Mouse (Mus musculus) ES-CJ7 (cell line): ENCODE data around the gene Ndufb8.

Experiments used
- DNase-seq: peaks from one replicate; pipeline ENCODE4 v3.0.0; 2011; ENCODE audit warnings: low read depth, low spot score

The Ndufb8 gene

DNA sequence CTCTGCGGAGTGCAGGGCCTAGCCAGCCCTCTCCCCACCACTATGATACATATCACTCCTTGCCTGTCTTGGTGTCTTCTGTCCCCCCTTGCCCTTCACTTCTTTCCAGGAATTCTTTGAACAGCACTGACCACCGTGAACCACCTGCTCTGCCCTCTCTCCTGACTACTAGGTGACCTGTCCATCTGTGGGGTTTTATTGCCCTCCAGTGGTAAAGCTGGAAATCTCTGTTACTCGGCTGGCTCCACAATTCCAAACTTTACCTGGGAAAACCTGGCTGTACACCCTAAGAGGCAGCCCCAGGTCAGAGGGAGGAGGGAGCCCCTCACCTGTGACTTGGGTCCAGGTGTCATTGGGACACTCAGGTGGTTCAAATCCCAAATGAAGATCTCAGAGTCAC, 19.9 kb downstream of the Ndufb8 start:
- no peak for DNase-seq

DNA sequence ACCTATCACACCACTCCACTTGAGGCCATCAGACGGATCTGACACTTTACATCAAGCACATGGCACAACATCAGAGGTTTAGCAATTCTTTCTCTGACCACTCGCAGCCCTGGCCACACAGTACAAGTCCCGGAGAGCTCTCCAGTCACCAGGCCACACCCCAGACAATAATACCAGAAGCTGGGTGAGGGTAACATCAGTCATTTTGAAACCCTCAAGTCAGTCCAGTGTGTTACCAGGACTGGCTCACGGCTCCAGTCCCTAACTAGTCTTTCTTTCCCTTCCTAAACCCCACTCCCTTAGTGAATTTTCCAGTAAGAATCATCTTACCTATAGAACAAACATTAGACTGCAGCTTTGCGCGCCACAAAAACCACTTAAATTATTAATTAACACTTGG, 25.2 kb downstream of the Ndufb8 start:
- DNase-seq: no peak

DNA sequence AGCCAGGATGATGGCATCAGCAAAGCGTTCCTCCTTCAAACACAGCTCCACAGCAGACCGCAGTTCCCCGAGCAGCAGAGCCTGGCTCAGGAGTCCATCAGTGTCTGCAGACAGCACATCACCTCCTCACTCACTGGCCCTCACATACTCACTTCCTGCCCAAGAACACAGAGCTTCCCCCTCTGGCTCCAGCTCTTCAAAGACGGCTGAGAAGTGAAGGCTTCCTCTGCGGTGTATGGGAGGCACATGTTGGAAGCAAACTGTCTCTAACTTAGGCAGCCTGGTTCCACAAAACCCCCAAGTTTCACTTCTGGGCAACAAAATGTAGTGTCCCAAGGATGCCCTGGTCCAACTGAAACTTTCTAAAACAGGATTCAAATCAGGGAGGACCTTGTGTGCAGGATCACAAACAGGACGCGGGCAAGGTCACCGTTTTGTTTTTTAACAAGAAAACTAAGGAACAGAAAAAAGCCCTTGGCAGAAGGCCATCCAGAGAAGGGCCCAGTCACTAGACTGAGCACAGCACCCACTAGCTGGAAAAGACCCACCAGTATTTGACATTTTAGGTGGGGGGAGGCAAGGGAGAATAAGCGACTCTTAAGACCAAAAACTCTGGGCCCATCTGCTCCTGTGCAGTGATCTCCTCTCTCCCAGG, 29.6 kb downstream of the Ndufb8 start:
- no peak for DNase-seq

DNA sequence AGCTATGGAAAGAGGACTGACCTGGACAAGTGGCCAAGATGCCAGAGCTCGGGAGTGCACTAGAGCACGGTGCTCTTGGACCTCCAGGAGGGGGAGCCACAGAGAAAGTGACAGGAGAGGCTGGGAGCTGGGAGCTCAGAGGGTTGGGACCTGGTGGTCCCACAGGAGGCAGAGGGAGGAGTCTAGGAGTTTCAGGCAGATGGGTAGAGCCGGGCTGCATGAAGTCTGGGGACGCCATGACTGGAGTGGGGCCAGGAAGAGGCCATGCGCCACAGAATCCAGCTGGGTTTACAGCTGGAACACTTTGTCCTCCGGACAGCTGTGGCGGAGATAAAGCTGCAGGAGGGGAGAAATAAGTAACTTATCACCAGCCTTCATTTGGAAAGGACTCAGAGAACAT, 36.1 kb downstream of the Ndufb8 start:
- peak; percentile 82 for DNase-seq

DNA sequence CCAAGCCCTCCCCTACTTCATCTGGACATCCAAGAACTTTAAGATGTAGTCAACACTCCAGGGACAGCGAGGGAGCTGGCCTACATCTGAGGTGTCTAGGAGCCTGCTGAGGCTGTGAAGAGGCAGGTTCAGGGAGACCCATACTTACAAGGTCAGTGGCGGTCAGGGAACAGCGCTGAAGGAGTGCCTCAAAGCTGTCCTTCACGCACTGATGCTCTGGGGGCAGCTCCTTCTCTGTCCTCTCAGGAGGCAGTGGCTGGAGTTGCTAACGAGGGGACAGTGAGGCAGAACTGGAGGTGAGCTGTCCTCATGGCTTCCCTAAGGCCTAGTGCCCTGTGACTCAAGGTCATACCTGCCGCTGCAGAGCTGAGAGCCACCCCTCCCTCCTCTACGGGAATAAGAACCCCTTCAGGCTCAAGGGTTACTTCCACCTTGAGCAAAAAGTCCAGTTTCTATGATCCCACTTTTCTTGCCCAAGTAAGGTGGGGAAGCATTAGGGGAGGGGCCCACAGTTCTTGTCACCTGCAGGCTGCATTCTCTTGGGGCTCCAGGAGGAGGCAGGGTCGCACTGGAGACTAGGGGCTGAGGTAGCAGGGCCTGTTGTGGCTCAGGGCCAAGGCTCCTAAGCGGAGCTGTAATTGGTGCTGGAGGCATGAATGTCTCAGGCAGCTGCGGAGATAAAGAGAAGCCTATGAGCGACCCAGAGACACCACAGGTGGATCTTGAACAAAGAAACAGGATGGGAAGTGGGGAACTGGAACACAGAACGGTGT, 37.1 kb downstream of the Ndufb8 start:
- peak; percentile 80 for DNase-seq

DNA sequence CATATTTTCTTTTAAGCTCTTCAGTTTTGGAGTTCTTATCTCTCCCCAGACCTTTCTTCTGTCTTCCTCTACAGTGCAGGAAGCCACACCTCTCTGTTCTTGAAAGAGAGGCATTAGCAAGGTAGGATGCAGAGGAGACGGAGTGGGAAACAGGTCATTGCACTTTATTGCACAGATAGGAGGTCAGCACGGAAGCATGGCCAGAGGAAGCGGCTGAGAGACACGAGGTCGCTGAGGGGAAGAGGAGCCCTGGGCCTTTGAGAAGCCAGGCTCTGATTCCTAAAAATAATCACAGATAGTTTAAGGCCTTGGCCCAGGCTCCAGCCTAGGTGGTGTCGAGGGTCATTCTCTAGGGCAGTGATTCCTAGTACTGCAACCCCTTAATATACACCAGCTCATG, 39.5 kb downstream of the Ndufb8 start:
- DNase-seq: no peak

DNA sequence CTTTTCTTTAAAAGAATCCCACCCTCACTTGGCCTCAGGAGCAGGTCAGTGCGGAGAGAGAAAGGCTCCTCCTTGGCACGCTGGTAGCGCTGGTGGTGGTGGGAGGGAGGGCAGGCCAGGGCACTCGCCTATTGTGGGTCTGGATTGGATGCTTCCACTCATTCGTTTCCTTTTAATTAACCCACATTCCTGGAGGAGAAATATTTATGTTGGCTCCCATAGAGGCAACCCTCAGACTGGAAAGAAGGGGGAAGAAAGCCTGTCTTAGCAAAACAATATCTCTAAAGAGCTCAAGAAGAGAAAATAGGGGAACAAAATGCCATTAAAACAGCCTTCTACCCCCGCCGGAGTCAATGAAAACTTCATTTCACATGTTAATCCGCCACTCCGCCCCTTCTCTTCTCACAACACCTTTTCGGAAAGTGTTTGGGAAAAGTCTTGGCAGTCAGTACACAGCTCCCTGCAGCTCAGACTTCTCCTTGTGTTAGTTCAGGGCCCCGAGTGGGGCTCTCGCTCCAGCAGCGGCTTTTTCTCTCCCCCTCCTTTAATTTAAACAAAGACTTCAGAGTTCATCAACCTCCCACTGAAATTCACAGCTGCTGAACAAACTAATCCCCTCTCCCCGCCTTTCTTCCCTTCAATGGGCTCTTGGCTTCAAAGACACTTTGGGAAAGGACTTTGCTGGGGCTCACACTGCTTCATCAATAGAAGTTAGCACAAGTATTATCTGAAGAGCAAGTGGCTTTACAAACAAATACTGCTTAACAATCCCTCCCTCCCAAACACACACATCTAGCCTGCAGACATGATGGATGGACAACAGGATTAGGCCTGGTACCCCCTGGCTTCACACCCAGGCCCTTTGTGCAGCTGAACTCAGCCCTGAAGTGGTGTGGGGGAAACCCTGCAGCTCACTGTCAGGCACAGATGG, 40.5 kb downstream of the Ndufb8 start:
- DNase-seq: peak; percentile 31

DNA sequence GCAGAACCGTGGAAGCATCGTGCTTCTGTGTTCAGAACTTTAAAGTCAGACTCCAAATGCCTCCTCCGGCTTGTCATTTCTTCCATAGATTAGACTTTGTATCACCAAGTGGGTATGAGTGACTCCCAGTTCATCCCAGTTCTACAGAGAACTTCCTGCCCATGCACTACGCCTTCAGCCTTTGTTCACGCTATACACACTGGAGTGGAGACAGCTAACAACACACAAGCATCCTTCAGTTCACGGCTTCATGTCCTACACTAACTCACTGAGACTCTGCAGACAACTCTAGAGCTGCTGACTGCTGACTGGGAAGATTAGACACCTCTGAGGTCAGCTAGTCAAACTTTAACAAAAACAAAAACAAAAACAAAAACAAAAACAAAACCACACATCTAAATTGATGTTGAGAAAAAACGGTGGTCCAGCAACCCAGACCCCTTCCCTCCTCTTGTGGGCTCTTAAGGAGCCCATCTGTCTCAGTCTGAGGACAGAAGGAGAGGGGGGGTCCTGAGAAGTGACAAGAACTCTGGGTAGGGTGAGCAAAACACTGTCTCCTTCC, 41.2 kb downstream of the Ndufb8 start:
- DNase-seq: no peak

DNA sequence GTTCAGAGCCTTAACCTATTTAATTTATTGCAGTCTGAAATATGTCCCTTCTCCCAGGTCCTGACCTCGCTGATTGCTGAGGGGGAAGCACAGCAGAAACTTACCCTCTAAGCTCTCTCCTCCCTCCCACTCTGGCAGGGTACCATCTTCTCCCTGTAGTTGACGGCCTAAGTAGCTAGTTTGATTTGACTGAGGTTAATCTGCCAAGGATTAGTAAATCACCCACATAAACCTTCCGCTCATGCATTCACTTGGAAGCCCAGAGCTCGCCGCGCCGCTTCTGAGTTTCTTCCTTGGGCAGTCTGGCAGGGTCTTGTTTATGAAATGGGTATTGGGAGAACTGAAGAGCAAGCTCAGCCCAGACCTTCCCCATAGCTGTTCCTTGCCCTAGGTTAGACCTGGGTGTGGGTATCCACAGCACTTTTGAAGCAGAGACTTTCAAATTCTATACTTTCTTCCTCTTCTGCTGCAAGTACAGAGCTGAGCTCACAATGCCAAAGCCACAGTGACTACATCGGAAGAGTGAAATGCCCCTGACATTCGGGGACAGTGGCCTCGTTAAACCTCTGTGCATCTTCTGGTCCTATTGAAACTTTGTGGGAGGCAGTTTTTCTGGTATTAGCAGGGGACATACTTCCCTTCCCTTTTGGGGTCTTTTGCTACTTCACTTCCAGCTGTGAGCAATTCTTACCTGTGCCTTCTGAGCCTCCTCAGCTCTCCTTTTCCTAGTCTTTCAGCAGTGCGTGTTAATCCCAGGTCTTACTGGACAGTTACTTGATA, 42.0 kb downstream of the Ndufb8 start:
- DNase-seq: no peak

DNA sequence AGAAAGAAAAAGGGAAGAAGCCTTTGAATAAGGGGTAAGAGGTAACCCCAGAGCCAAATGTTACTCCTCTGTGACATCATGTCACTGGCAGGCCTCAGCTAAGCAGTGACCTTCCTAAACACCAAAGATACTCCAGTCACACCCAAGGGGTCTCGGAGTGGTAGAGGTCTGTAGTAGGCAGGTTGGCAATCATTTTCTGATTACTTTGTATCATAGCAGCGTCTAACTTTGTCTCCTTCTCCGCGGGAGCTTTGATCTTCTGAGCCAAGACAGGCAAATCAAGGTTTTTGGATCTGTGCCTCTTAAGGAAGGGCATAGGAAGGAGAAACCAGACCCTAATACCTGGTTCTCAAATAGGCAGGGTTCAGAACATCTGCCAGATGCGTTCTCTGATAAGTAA, 42.6 kb downstream of the Ndufb8 start:
- no peak for DNase-seq

DNA sequence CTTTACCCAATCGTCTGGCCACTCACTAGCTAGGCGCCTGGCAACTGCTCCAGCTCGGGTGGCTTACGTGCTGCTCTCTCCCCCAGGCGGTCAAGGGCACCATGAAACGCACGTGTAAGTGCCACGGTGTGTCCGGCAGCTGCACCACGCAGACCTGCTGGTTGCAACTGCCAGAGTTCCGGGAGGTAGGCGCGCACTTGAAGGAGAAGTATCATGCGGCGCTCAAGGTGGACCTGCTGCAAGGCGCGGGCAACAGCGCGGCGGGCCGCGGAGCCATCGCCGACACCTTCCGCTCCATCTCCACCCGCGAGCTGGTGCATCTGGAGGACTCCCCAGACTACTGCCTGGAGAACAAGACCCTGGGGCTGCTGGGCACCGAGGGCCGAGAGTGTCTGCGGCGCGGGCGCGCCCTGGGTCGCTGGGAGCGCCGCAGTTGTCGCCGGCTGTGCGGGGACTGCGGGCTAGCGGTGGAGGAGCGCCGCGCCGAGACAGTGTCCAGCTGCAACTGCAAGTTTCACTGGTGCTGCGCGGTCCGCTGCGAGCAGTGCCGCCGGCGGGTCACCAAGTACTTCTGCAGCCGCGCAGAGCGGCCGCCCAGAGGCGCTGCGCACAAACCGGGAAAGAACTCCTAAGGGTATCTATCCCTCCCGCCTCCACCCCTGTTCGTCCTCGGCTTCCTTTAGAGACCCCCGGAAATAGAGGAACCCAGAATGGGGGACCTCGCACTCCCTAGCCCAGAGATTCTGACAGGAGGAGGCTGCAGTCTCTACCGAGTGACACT, 43.6 kb downstream of the Ndufb8 start:
- DNase-seq: peak; percentile 32

DNA sequence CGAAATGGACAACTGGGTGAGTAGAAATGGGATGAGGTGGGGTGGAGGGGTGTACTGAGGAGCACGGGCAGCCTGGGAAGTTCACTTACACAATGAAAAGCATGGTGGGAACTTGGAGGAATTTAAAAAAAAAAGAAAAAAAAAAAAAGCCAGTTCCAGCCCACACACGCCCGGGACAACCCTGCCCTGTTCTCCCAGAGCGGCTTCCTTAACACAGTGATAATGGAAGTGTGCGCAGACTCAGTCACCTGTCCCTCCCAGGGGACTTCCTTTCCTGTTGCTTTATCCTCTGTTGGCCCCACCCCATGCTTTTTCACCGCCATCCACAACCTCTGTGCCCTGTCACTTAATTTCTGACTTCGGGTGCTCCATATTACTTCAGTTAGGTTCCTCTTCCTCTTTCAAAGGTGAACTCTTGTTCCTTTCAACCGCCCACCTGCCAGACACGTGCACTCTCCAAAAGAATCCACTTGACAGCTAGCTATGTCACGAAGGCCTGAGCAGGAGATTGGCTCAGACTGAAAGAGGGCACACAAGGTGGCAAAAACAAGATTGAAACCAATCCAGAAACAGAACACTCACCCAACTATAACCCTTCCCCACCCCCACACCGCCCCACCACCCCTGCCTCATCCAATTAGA, 44.6 kb downstream of the Ndufb8 start:
- no peak for DNase-seq

DNA sequence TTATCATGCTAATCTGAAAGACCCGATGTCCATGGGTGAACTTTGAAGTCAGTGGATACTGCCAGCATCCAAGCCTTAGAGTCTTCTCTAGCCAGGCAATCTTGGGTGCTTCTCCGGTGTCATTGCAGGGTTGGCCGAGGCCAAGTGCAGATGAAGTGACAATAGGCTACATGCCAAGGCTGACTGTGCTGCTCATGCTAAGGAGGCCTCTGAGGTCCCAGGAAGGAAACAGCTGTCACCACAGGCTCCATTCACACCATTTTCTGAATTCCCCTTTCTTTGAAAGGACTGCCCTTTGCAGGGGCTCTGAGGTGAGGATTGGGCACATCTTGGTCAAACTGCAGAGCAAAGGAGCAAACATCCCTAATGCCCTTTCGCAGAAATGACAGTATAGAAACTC, 52.5 kb downstream of the Ndufb8 start:
- no peak for DNase-seq

DNA sequence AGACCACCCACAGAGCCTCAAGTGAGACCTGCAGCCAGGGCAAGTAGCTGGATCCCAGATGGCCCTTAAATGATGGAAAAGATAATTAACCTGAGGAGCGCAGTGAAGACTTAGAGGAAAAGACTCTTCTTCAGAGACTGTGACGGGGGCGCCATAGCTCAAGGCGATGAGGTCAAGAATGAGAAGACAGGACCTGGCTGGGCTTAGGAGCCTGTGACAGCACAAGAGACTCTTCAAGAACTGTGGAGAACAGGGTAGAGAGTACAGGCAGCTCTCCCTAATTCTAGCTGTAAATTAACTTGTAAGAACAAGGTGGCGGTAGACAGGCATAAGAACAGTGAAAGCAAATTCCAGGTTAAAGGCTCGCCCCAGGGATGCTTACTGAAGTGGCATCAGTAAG, 53.3 kb downstream of the Ndufb8 start:
- DNase-seq: no peak

DNA sequence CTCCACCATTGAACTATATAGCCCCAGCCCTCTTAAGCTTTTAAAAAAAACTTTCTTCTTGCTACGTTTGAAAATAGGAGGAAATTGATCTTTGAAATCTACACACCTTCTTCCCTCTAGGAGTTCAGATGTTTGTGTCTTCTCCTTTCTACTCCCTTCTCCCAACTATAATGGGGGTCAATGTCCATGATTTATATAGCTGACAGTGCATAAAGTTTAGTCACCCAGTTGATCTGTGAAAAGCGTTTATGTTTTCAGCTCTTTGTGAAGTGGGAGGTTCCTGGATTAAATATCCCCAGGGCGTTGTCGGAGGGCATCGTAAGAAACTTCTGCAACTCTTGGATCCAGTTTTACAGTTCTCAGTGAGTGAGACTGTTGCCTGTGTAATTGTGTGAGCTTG, 55.0 kb downstream of the Ndufb8 start:
- DNase-seq: no peak

DNA sequence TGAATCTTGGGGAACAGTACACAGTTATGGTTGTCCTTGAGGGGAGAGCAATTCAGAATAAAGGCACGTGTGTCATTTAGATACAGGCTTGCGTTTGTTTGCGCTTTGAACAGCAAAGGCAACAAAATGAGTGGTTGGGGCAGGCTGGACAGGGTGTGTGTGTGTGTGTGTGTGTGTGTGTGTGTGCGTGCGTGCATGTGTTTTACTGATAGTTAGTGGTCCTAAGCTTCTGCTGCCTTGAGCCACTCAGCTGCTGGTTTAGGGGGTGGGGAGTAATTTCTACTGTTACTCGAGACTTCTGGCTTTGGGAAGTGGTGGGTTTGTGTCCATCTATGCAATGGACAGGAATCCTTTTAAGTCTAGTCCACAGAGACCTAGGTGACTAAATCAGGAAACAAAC, 56.3 kb downstream of the Ndufb8 start:
- DNase-seq: no peak
